Mouse (Mus musculus) layer of hippocampus, adult 11-12 months (tissue): ENCODE data around the gene Trem1.
A peak's percentile ranks its signal among the peaks of the same experiment; 100 is the strongest.

Experiments
- DNase-seq: peaks from one replicate; pipeline ENCODE4 v3.0.0; 2022; ENCODE audit warnings: low spot score

The Trem1 gene

GRCm38 (mm10) chr17:48232518-48232917, at the start of gene Trem1:
Gene Trem1, plus strand, starts transcription at chr17:48232768.
- DNase-seq: no peak

- no peak for DNase-seq
These were observed 47.3 kb upstream of the Trem1 start for GRCm38 (mm10) chr17:48185252-48185651.

- no peak for DNase-seq
These were observed 40.2 kb upstream of the Trem1 start for GRCm38 (mm10) chr17:48192366-48192765.

GRCm38 (mm10) chr17:48203086-48203485, 29.5 kb upstream of the Trem1 start:
- DNase-seq: no peak

- no peak for DNase-seq
These were observed 20.0 kb upstream of the Trem1 start for GRCm38 (mm10) chr17:48212596-48212995.

GRCm38 (mm10) chr17:48213511-48213910, 19.1 kb upstream of the Trem1 start:
- no peak for DNase-seq

- no peak for DNase-seq
These were observed 17.1 kb upstream of the Trem1 start for GRCm38 (mm10) chr17:48215429-48215828.

- no peak for DNase-seq
These were observed 1.9 kb upstream of the Trem1 start for GRCm38 (mm10) chr17:48230680-48231079.

- DNase-seq: no peak
These were observed 1.2 kb downstream of the Trem1 start for GRCm38 (mm10) chr17:48233789-48234188.

- DNase-seq: no peak
These were observed 2.0 kb downstream of the Trem1 start for GRCm38 (mm10) chr17:48234550-48234949.

- DNase-seq: no peak
These were observed 3.3 kb downstream of the Trem1 start for GRCm38 (mm10) chr17:48235773-48236370.

GRCm38 (mm10) chr17:48237621-48238020, 5.1 kb downstream of the Trem1 start:
- DNase-seq: no peak

- no peak for DNase-seq
These were observed 14.8 kb downstream of the Trem1 start, which contains the start of gene Trem3 for GRCm38 (mm10) chr17:48247221-48247928. Gene Trem3, plus strand, starts transcription at chr17:48247777.

- DNase-seq: peak; percentile 16
These were observed 16.5 kb downstream of the Trem1 start for GRCm38 (mm10) chr17:48249039-48249438.

- no peak for DNase-seq
These were observed 16.9 kb downstream of the Trem1 start for GRCm38 (mm10) chr17:48249501-48249900.

- no peak for DNase-seq
These were observed 18.1 kb downstream of the Trem1 start for GRCm38 (mm10) chr17:48250631-48251030.

GRCm38 (mm10) chr17:48256575-48256974, 24.0 kb downstream of the Trem1 start:
- DNase-seq: no peak

GRCm38 (mm10) chr17:48261868-48262267, 29.3 kb downstream of the Trem1 start:
- no peak for DNase-seq

- DNase-seq: no peak
These were observed 31.3 kb downstream of the Trem1 start, which contains the start of gene Treml4 for GRCm38 (mm10) chr17:48263741-48264362. Gene Treml4, plus strand, starts transcription at chr17:48264295.

GRCm38 (mm10) chr17:48264662-48265061, 32.1 kb downstream of the Trem1 start:
- DNase-seq: no peak

GRCm38 (mm10) chr17:48266138-48266537, 33.6 kb downstream of the Trem1 start:
- no peak for DNase-seq

- DNase-seq: no peak
These were observed 34.2 kb downstream of the Trem1 start for GRCm38 (mm10) chr17:48266610-48267304.

- DNase-seq: no peak
These were observed 35.0 kb downstream of the Trem1 start for GRCm38 (mm10) chr17:48267591-48267990.
